Mouse (Mus musculus) CH12.LX (cell line): ENCODE results near the gene Hoxa10. TPM values are rescaled to one million over a fixed set of nuclear protein-coding genes. Genes with fewer than 3 reads are reported as not detected.

ENCODE experiments used
- DNase-seq: peaks from one replicate; pipeline ENCODE4 v3.0.0-alpha.2; 2013; ENCODE audit errors: extremely low read depth
- H3K27ac ChIP-seq: 2 replicates; pipeline ENCODE4 v1.5.1; 2012; ENCODE audit warnings: low read depth, mild to moderate bottlenecking, control low read depth, moderate library complexity; ENCODE audit not compliant: insufficient read depth
- H3K27me3 ChIP-seq: replicated peaks from 2 replicates; pipeline ENCODE3; 2012; ENCODE audit warnings: inconsistent platforms
- H3K36me3 ChIP-seq, 2 experiments: replicated peaks in 1 of 2; 2 replicates each; pipeline versions ENCODE3 to v1.6.1; 2012; ENCODE audit warnings: inconsistent platforms in 1 of 2, low read length in 1 of 2, mild to moderate bottlenecking in 1 of 2, mixed read lengths in 1 of 2, moderate library complexity in 1 of 2; ENCODE audit not compliant: control insufficient read depth in 1 of 2, insufficient read depth in 1 of 2
- H3K4me1 ChIP-seq, 2 experiments: 2 replicates each; pipeline ENCODE4 v1.6.1; 2012; ENCODE audit warnings: inconsistent platforms in 1 of 2, moderate library complexity in 1 of 2; ENCODE audit not compliant: insufficient read depth in 2 of 2, control insufficient read depth in 1 of 2
- H3K4me2 ChIP-seq: 2 replicates; pipeline ENCODE4 v1.6.1; 2012; ENCODE audit warnings: low read depth, mild to moderate bottlenecking, control low read depth; ENCODE audit not compliant: poor library complexity, insufficient read depth, severe bottlenecking
- H3K4me3 ChIP-seq, 3 experiments: fragments of 150-350 bp in 1 of 3; sonication (generic) in 1 of 3; replicated peaks in 1 of 3; 2 replicates each; pipeline versions ENCODE3 to v1.5.1; 2011 to 2012; ENCODE audit warnings: low read depth in 2 of 3, low read length in 2 of 3, mild to moderate bottlenecking in 2 of 3, moderate library complexity in 2 of 3, control low read depth in 1 of 3, improper control_type of control experiment in 1 of 3, inconsistent platforms in 1 of 3, mixed read lengths in 1 of 3; ENCODE audit not compliant: poor library complexity in 1 of 3
- H3K79me2 ChIP-seq: replicated peaks from 2 replicates; pipeline ENCODE4 v1.6.1; 2012; ENCODE audit warnings: mild to moderate bottlenecking, moderate library complexity; ENCODE audit not compliant: control insufficient read depth, poor library complexity, insufficient read depth, severe bottlenecking; ENCODE audit errors: extremely low read depth
- H3K9ac ChIP-seq: 2 replicates; pipeline ENCODE4 v1.6.1; 2012; ENCODE audit warnings: low read depth, mild to moderate bottlenecking, control low read depth, moderate library complexity; ENCODE audit not compliant: insufficient read depth
- H3K9me3 ChIP-seq: replicated peaks from 2 replicates; pipeline ENCODE3; 2012; ENCODE audit warnings: low read length, inconsistent platforms, mixed read lengths
- BHLHE40 ChIP-seq: IDR thresholded peaks from 2 replicates; pipeline ENCODE4 v1.6.1; 2011; ENCODE audit warnings: mild to moderate bottlenecking, low read depth, low read length, improper control_type of control experiment
- CHD1 ChIP-seq: IDR thresholded peaks from 2 replicates; pipeline ENCODE4 v1.6.1; 2012; ENCODE audit warnings: low read depth, low read length, improper control_type of control experiment, inconsistent platforms
- E2F4 ChIP-seq: IDR thresholded peaks from 2 replicates; pipeline ENCODE4 v1.6.1; 2011; ENCODE audit warnings: low read depth, low read length, improper control_type of control experiment; ENCODE audit not compliant: insufficient replicate concordance
- EP300 ChIP-seq: IDR thresholded peaks from 2 replicates; pipeline ENCODE4 v1.6.1; 2011; ENCODE audit warnings: low read length, improper control_type of control experiment
- IRF4 ChIP-seq: IDR thresholded peaks from 2 replicates; pipeline ENCODE4 v1.6.1; 2014; ENCODE audit warnings: low read depth, mild to moderate bottlenecking, inconsistent platforms, low read length, improper control_type of control experiment
- JUN ChIP-seq: IDR thresholded peaks from 2 replicates; pipeline ENCODE4 v1.6.1; 2011; ENCODE audit warnings: low read depth, mild to moderate bottlenecking, low read length, improper control_type of control experiment, moderate library complexity; ENCODE audit not compliant: insufficient read depth
- KAT2A ChIP-seq: IDR thresholded peaks from 2 replicates; pipeline ENCODE4 v1.6.1; 2012; ENCODE audit warnings: low read length, improper control_type of control experiment, inconsistent platforms; ENCODE audit not compliant: insufficient replicate concordance
- MXI1 ChIP-seq: IDR thresholded peaks from 2 replicates; pipeline ENCODE4 v1.6.1; 2011; ENCODE audit warnings: mild to moderate bottlenecking, low read depth, low read length, improper control_type of control experiment
- POLR2A ChIP-seq: IDR thresholded peaks from 2 replicates; pipeline ENCODE4 v1.6.1; 2011; ENCODE audit warnings: low read depth, mild to moderate bottlenecking, improper control_type of control experiment, low read length
- SIN3A ChIP-seq: IDR thresholded peaks from 2 replicates; pipeline ENCODE4 v1.6.1; 2012; ENCODE audit warnings: low read length, improper control_type of control experiment, inconsistent platforms
- SMC3 ChIP-seq: IDR thresholded peaks from 2 replicates; pipeline ENCODE4 v1.6.1; 2011; ENCODE audit warnings: low read depth, low read length, improper control_type of control experiment
- TBP ChIP-seq: conservative IDR thresholded peaks from 2 replicates; pipeline ENCODE4 v1.6.1; 2011; ENCODE audit warnings: low read depth, low read length, improper control_type of control experiment
- TCF12 ChIP-seq: IDR thresholded peaks from 2 replicates; pipeline ENCODE4 v1.6.1; 2014; ENCODE audit warnings: low read depth, mild to moderate bottlenecking, inconsistent platforms, low read length, improper control_type of control experiment
- USF2 ChIP-seq: conservative IDR thresholded peaks from 2 replicates; pipeline ENCODE4 v1.6.1; 2011; ENCODE audit warnings: low read depth, low read length, improper control_type of control experiment
- ZNF384 ChIP-seq: IDR thresholded peaks from 2 replicates; pipeline ENCODE4 v1.6.1; 2012; ENCODE audit warnings: low read depth, low read length, improper control_type of control experiment, inconsistent platforms
- dilution Hi-C: fragments of 300-500 bp; cut with MboI; formaldehyde crosslinking; loops from 2 replicates; pipeline ENCODE4 v1.14.3; 2020; ENCODE audit warnings: low sequenced_read_pairs; ENCODE audit not compliant: extremely low pct_unique_long_range_greater_than_20kb, extremely low pct_ligation_motif_present
- in situ Hi-C: fragments of 300-500 bp; cut with MboI; formaldehyde crosslinking; loops from 3 replicates; pipeline ENCODE4 v1.14.3; 2019; ENCODE audit warnings: low sequenced_read_pairs, low pct_ligation_motif_present, low pct_unique_long_range_greater_than_20kb, mixed read lengths
- polyA plus RNA-seq: library from polyadenylated mRNA; unstranded; fragments of >175 nt; gene quantifications from 2 replicates; pipeline ENCODE4 v1.2.1, GENCODE M21; 2012; ENCODE audit warnings: low read depth; ENCODE audit not compliant: insufficient read length
- total RNA-seq, 2 experiments: library from RNA; depleted of rRNA; stranded (reverse); fragments of 300-350 nt in 1 of 2; fragments of >200 nt in 1 of 2; gene quantifications; 2 replicates each; pipeline ENCODE4 v1.2.3; 2012 to 2014

The Hoxa10 gene
- total and polyA plus RNA-seq, 3 experiments, result 5.2 to 14.5 (median 14.3) TPM

GRCm38 (mm10) chr6:52204050-52204752 lies 36.5 kb downstream of the Hoxa10 start, which contains the start of gene Hoxa5:
Hoxa5 (minus strand) TSS chr6:52204587.
- Histone ChIP-seq H3K9me3 (peaks cover 49% of the 10 kb centered on the region), H3K36me3 (peaks cover 23 to 51% of the 10 kb centered on the region in 2 experiments), H3K27ac (no peak within 1 kb of the TSS), H3K4me2 (no peak within 1 kb of the TSS), H3K79me2 (no peaks in the 10 kb centered on the region), H3K9ac (no peak within 1 kb of the TSS), H3K4me1 (no peaks in the 10 kb centered on the region), H3K27me3 (no peaks in the 10 kb centered on the region), H3K4me3 (no peak within 1 kb of the TSS)
- in situ Hi-C loops, result loop anchor here (25.0 kb wide), 1 partner anchor 192 kb away; the partner anchor contains the start of gene Skap2
- no peak for TF ChIP-seq CHD1
- no peak for TF ChIP-seq MXI1
- TF ChIP-seq KAT2A, result no peak
- no peak for TF ChIP-seq TBP
- no peak for TF ChIP-seq POLR2A
- TF ChIP-seq SIN3A, result no peak
- no peak for TF ChIP-seq BHLHE40
- TF ChIP-seq EP300, result no peak
- TF ChIP-seq ZNF384, result no peak
- DNase-seq, result no peak
- dilution Hi-C loops, result no loop called here

GRCm38 (mm10) chr6:52203371-52204049 lies 37.1 kb downstream of the Hoxa10 start:
- H3K36me3 ChIP-seq, result peaks cover 23 to 49% of the 10 kb centered on the region in 2 experiments
- no peak overlapping the region for H3K27ac ChIP-seq
- H3K4me3 ChIP-seq, result no peak overlapping the region
- no peaks in the 10 kb centered on the region for H3K4me1 ChIP-seq
- no peaks in the 10 kb centered on the region for H3K79me2 ChIP-seq
- no peak overlapping the region for H3K9ac ChIP-seq
- DNase-seq, result no peak
- H3K4me2 ChIP-seq, result no peak overlapping the region
- dilution Hi-C loops, result no loop called here
- in situ Hi-C loops, result loop anchor here (25.0 kb wide), 1 partner anchor 191 kb away; the partner anchor contains the start of gene Skap2
- no peak for TF ChIP-seq TCF12
- no peak for TF ChIP-seq E2F4
- no peak for TF ChIP-seq USF2
- TF ChIP-seq JUN, result no peak
- no peak for TF ChIP-seq SMC3
- TF ChIP-seq SIN3A, result no peak
- TF ChIP-seq IRF4, result no peak
- TF ChIP-seq TBP, result no peak
- H3K27me3 ChIP-seq, result no peaks in the 10 kb centered on the region
- peaks cover 44% of the 10 kb centered on the region for H3K9me3 ChIP-seq
